Mouse (Mus musculus) bone marrow, adult 2 months (tissue): ENCODE measurements around the gene Bsg.

Source experiments
- CTCF ChIP-seq: fragments of 200-500 bp; IDR thresholded peaks from 2 replicates; pipeline ENCODE4 v1.5.1; 2011; ENCODE audit warnings: low read length, control low read depth; ENCODE audit not compliant: control insufficient read depth, insufficient read depth
- POLR2A ChIP-seq: fragments of 200-500 bp; IDR thresholded peaks from 2 replicates; pipeline ENCODE4 v1.6.1; 2011; ENCODE audit warnings: low read depth, mild to moderate bottlenecking, control low read depth, low read length, borderline replicate concordance; ENCODE audit not compliant: control insufficient read depth

- TF ChIP-seq CTCF (no peak), POLR2A (no peak)
Observed at GRCm38 (mm10) chr10:79697916-79698315, 6.4 kb upstream of the Bsg start.
